Mouse (Mus musculus): Measurements from ENCODE around the gene Clec16a. TPM values are rescaled to one million over a fixed set of nuclear protein-coding genes. Genes with fewer than 3 reads are reported as not detected.

Clec16a gene
- polyA plus RNA-seq, 1 experiment from 2014 or later = 32.5 TPM

- DNase-seq (ENCODE audit: low spot score) = no peak
Observed at GRCm38 (mm10) chr16:10668453-10668852, 123.3 kb downstream of the Clec16a start.

GRCm38 (mm10) chr16:10668991-10669703 is 124.0 kb downstream of the Clec16a start:
- no peak for ATAC-seq (replicated peaks; ENCODE audit: low FRiP score, low read depth)
- H3K4me3 ChIP-seq (replicated peaks; ENCODE audit: low read depth, low read length) = no peak overlapping the region
- DNase-seq (ENCODE audit: low spot score) = no peak
- H3K4me1 ChIP-seq (replicated peaks; ENCODE audit: insufficient read depth, low read length) = 0 out of 2 replicates have a peak, but pooled peaks cover 6% of the 10 kb centered on the region
- H3K27ac ChIP-seq = no peak overlapping the region
- no peaks in the 10 kb centered on the region for H3K9me3 ChIP-seq (replicated peaks; ENCODE audit: low read length)
- no peak for TF ChIP-seq CTCF (IDR thresholded peaks at IDR 0.05; ENCODE audit: low read depth)
- no peak overlapping the region for H3K9ac ChIP-seq (ENCODE audit: low read depth, low read length)
- no peak overlapping the region for H3K4me2 ChIP-seq (ENCODE audit: low read length)
- WGBS = 57% methylated on average over 7 of the region's 7 CpGs
- H3K27me3 ChIP-seq (ENCODE audit: insufficient read depth, low read length) = no peaks in the 10 kb centered on the region
- no peaks in the 10 kb centered on the region for H3K36me3 ChIP-seq (ENCODE audit: insufficient read depth, low read length)

More at GRCm38 (mm10) chr16:10668453-10668852, 123.3 kb downstream of the Clec16a start:
- Histone ChIP-seq H3K9me3 (replicated peaks; ENCODE audit: low read length) (no peaks in the 10 kb centered on the region), H3K9ac (ENCODE audit: low read depth, low read length) (no peak overlapping the region), H3K27me3 (ENCODE audit: insufficient read depth, low read length) (no peaks in the 10 kb centered on the region), H3K36me3 (ENCODE audit: insufficient read depth, low read length) (no peaks in the 10 kb centered on the region), H3K4me2 (ENCODE audit: low read length) (no peak overlapping the region), H3K4me3 (replicated peaks; ENCODE audit: low read depth, low read length) (no peak overlapping the region), H3K27ac (no peak overlapping the region), H3K4me1 (replicated peaks; ENCODE audit: insufficient read depth, low read length) (0 out of 2 replicates have a peak, but pooled peaks cover 6% of the 10 kb centered on the region)
- WGBS = 57% methylated on average over 8 of the region's 8 CpGs
- no peak for ATAC-seq (replicated peaks; ENCODE audit: low FRiP score, low read depth)
- TF ChIP-seq CTCF (IDR thresholded peaks at IDR 0.05; ENCODE audit: low read depth) = no peak

GRCm38 (mm10) chr16:10669936-10670335 is 124.8 kb downstream of the Clec16a start:
- Histone ChIP-seq H3K27me3 (ENCODE audit: insufficient read depth, low read length) (no peaks in the 10 kb centered on the region), H3K9me3 (replicated peaks; ENCODE audit: low read length) (no peaks in the 10 kb centered on the region), H3K4me2 (ENCODE audit: low read length) (no peak overlapping the region), H3K4me1 (replicated peaks; ENCODE audit: insufficient read depth, low read length) (0 out of 2 replicates have a peak, but pooled peaks cover 1% of the 10 kb centered on the region), H3K27ac (no peak overlapping the region), H3K36me3 (ENCODE audit: insufficient read depth, low read length) (no peaks in the 10 kb centered on the region), H3K4me3 (replicated peaks; ENCODE audit: low read depth, low read length) (no peak overlapping the region), H3K9ac (ENCODE audit: low read depth, low read length) (no peak overlapping the region)
- no peak for TF ChIP-seq CTCF (IDR thresholded peaks at IDR 0.05; ENCODE audit: low read depth)
- WGBS = 66% methylated on average over 3 of the region's 3 CpGs
- DNase-seq (ENCODE audit: low spot score) (peak; percentile 11), ATAC-seq (replicated peaks; ENCODE audit: low FRiP score, low read depth) (no peak)

GRCm38 (mm10) chr16:10672490-10672889 is 127.4 kb downstream of the Clec16a start:
- ATAC-seq (replicated peaks; ENCODE audit: low FRiP score, low read depth) = no peak
- no peak for DNase-seq (ENCODE audit: low spot score)

GRCm38 (mm10) chr16:10674020-10674419 is 128.9 kb downstream of the Clec16a start:
- WGBS = 41% methylated on average over 2 of the region's 2 CpGs
- Histone ChIP-seq H3K4me1 (replicated peaks; ENCODE audit: insufficient read depth, low read length) (no peaks in the 10 kb centered on the region; the same call in 1 of the 2 replicates), H3K9ac (ENCODE audit: low read depth, low read length) (no peak overlapping the region), H3K27ac (no peak overlapping the region; the same call in 1 of the 2 replicates), H3K4me2 (ENCODE audit: low read length) (no peak overlapping the region), H3K4me3 (replicated peaks; ENCODE audit: low read depth, low read length) (no peak overlapping the region), H3K9me3 (replicated peaks; ENCODE audit: low read length) (no peaks in the 10 kb centered on the region), H3K36me3 (ENCODE audit: insufficient read depth, low read length) (no peaks in the 10 kb centered on the region), H3K27me3 (ENCODE audit: insufficient read depth, low read length) (no peaks in the 10 kb centered on the region)
- TF ChIP-seq CTCF (IDR thresholded peaks at IDR 0.05; ENCODE audit: low read depth) = no peak
- ATAC-seq (replicated peaks; ENCODE audit: low FRiP score, low read depth) (no peak), DNase-seq (ENCODE audit: low spot score) (no peak)

More at GRCm38 (mm10) chr16:10672490-10672889, 127.4 kb downstream of the Clec16a start:
- H3K4me1 ChIP-seq (replicated peaks; ENCODE audit: insufficient read depth, low read length) = no peaks in the 10 kb centered on the region; the same call in 1 of the 2 replicates
- no peak overlapping the region for H3K4me2 ChIP-seq (ENCODE audit: low read length)
- H3K27ac ChIP-seq = no peak overlapping the region
- no peaks in the 10 kb centered on the region for H3K27me3 ChIP-seq (ENCODE audit: insufficient read depth, low read length)
- no peak for TF ChIP-seq CTCF (IDR thresholded peaks at IDR 0.05; ENCODE audit: low read depth)
- H3K9ac ChIP-seq (ENCODE audit: low read depth, low read length) = no peak overlapping the region
- no peaks in the 10 kb centered on the region for H3K36me3 ChIP-seq (ENCODE audit: insufficient read depth, low read length)
- no peaks in the 10 kb centered on the region for H3K9me3 ChIP-seq (replicated peaks; ENCODE audit: low read length)
- H3K4me3 ChIP-seq (replicated peaks; ENCODE audit: low read depth, low read length) = no peak overlapping the region

GRCm38 (mm10) chr16:10674957-10675356 is 129.8 kb downstream of the Clec16a start:
- ATAC-seq (replicated peaks; ENCODE audit: low FRiP score, low read depth) = no peak
- TF ChIP-seq CTCF (IDR thresholded peaks at IDR 0.05; ENCODE audit: low read depth) = no peak
- WGBS = 82% methylated on average over 2 of the region's 2 CpGs
- no peak overlapping the region for H3K9ac ChIP-seq (ENCODE audit: low read depth, low read length)
- H3K4me2 ChIP-seq (ENCODE audit: low read length) = no peak overlapping the region
- H3K9me3 ChIP-seq (replicated peaks; ENCODE audit: low read length) = no peaks in the 10 kb centered on the region
- no peak overlapping the region for H3K27ac ChIP-seq
- H3K36me3 ChIP-seq (ENCODE audit: insufficient read depth, low read length) = no peaks in the 10 kb centered on the region
- DNase-seq (ENCODE audit: low spot score) = no peak
- H3K4me3 ChIP-seq (replicated peaks; ENCODE audit: low read depth, low read length) = no peak overlapping the region
- H3K27me3 ChIP-seq (ENCODE audit: insufficient read depth, low read length) = no peaks in the 10 kb centered on the region
- no peaks in the 10 kb centered on the region; the same call in 1 of the 2 replicates for H3K4me1 ChIP-seq (replicated peaks; ENCODE audit: insufficient read depth, low read length)

All from kidney, postnatal 0 days (tissue).